Mouse (Mus musculus): ENCODE results near the gene Ucn2.

- TF ChIP-seq CTCF (IDR thresholded peaks at IDR 0.05) (no peak), EP300 (IDR thresholded peaks at IDR 0.05) (no peak)
Measured at GRCm38 (mm10) chr9:109021428-109021827, 35.6 kb downstream of the Ucn2 start.

Measured in lung, postnatal 0 days (tissue).